Mouse (Mus musculus) lung, embryonic 14.5 days (tissue): ENCODE measurements around the gene Prkca. TPM values are rescaled to one million over a fixed set of nuclear protein-coding genes. Genes with fewer than 3 reads are reported as not detected.
A peak's percentile ranks its signal among the peaks of the same experiment; 100 is the strongest.

ENCODE experiments used
- ATAC-seq: fragments of 200-750 bp; cut with Nextera tagmentation; 2 replicates; pipeline ENCODE4 v1.8.0; 2017; ENCODE audit warnings: mild to moderate bottlenecking, moderate TSS enrichment, moderate library complexity; ENCODE audit not compliant: insufficient read depth
- DNase-seq: peaks from one replicate; pipeline ENCODE4 v3.0.0-alpha.2; 2015
- H3K27ac ChIP-seq: fragments of 300-500 bp; sonication (generic); 2 replicates; pipeline ENCODE4 v1.5.1; 2014; ENCODE audit warnings: low read depth, mild to moderate bottlenecking, moderate library complexity
- H3K27me3 ChIP-seq: fragments of 300-500 bp; sonication (generic); 2 replicates; pipeline ENCODE4 v1.6.1; 2014; ENCODE audit warnings: low read length, control low read depth; ENCODE audit not compliant: insufficient read depth
- H3K36me3 ChIP-seq: fragments of 300-500 bp; sonication (generic); 2 replicates; pipeline ENCODE4 v1.6.1; 2014; ENCODE audit warnings: control low read depth; ENCODE audit not compliant: insufficient read depth
- H3K4me1 ChIP-seq: fragments of 300-500 bp; sonication (generic); 2 replicates; pipeline ENCODE4 v1.6.1; 2014; ENCODE audit warnings: antibody characterized with exemption, control low read depth; ENCODE audit not compliant: insufficient read depth
- H3K4me2 ChIP-seq: fragments of 300-500 bp; sonication (generic); 2 replicates; pipeline ENCODE4 v1.6.1; 2014; ENCODE audit warnings: mild to moderate bottlenecking
- H3K4me3 ChIP-seq: fragments of 300-500 bp; sonication (generic); 2 replicates; pipeline ENCODE4 v1.5.1; 2014; ENCODE audit warnings: low read depth, low read length
- H3K9ac ChIP-seq: fragments of 300-500 bp; sonication (generic); 2 replicates; pipeline ENCODE4 v1.6.1; 2014
- H3K9me3 ChIP-seq: fragments of 300-500 bp; sonication (generic); 2 replicates; pipeline ENCODE4 v1.6.1; 2016; ENCODE audit warnings: low read depth, low read length, control low read depth
- CTCF ChIP-seq: IDR thresholded peaks from 2 replicates; pipeline ENCODE4 v1.5.1; 2016; ENCODE audit warnings: antibody characterized with exemption, low read depth
- WGBS: fragments of 180-500 bp; shearing (Covaris S2); extraction: QIAGEN DNeasy Blood & Tissue Kit; methylation state at CpG from one replicate; pipeline ENCODE4 v1.1.7; 2014; 5-methylcytosine and 5-hydroxymethylcytosine counted together
- polyA plus RNA-seq: library from polyadenylated mRNA; unstranded; fragments of >200 nt; fragmentation: Nextera tagmentation; extraction: Ambion mirVana; gene quantifications from 2 replicates; pipeline ENCODE4 v1.2.1, GENCODE M21; 2014

Prkca gene
- polyA plus RNA-seq, 1 experiment from 2014 or later, result 11.8 TPM

- ATAC-seq (no peak), DNase-seq (no peak)
- H3K4me2 ChIP-seq, result no peak overlapping the region
- H3K27ac ChIP-seq, result peak overlapping the region; percentile 60
- H3K36me3 ChIP-seq, result no peaks in the 10 kb centered on the region
- H3K9ac ChIP-seq, result no peak overlapping the region
- no peak overlapping the region for H3K4me3 ChIP-seq
- WGBS, result 73% methylated on average over 7 of the region's 7 CpGs
- H3K27me3 ChIP-seq, result no peaks in the 10 kb centered on the region
- no peaks in the 10 kb centered on the region for H3K9me3 ChIP-seq
- TF ChIP-seq CTCF, result no peak
- peaks cover 40% of the 10 kb centered on the region for H3K4me1 ChIP-seq
Observed at GRCm38 (mm10) chr11:108251924-108252775, 91.6 kb downstream of the Prkca start.

DNA sequence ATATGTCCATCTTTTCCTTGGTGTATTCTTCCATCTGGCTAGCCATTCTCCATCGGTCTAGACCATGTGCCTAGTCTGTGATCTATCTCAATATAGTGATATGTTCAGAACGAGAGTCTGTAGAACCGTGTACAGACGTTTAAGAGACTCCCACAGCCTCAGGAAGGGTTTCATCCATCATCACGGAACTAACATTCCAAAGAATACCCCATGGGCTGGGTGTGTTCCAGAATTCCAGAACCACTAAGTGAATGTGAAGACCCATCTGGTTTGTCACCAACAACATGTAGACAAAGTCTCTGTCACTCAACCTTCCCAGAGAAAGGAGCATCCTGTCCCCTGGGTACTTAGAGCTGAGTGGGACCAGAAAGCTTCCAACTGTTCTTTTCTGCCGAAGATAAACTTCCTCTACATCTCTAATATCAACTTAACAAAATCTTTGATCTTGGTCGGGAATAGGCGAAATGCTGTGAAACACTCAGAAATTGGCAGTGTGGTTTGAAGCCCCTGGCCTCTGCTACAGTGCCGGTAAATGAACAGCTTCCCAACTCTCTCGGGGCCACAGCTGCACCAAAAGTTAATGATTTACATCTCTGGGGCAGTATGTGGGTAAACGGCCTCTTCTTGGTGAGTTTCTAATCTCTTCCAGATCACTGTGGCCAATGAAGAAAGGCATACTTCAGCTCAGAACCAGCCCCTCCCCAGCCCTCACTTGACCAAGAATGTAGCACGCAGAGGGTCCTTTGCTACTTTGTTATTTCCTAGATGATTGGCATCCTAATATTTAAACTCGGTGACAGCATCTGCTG is 92.7 kb downstream of the Prkca start:
- 21% methylated on average over 13 of the region's 13 CpGs for WGBS
- H3K4me1 ChIP-seq, result peaks cover 40% of the 10 kb centered on the region
- ATAC-seq (peak; percentile 83), DNase-seq (peak; percentile 92)
- no peaks in the 10 kb centered on the region for H3K9me3 ChIP-seq
- TF ChIP-seq CTCF, result no peak
- no peak overlapping the region for H3K4me3 ChIP-seq
- no peak overlapping the region for H3K9ac ChIP-seq
- H3K4me2 ChIP-seq, result no peak overlapping the region
- no peaks in the 10 kb centered on the region for H3K36me3 ChIP-seq
- H3K27ac ChIP-seq, result peak overlapping the region; percentile 60
- no peaks in the 10 kb centered on the region for H3K27me3 ChIP-seq

DNA sequence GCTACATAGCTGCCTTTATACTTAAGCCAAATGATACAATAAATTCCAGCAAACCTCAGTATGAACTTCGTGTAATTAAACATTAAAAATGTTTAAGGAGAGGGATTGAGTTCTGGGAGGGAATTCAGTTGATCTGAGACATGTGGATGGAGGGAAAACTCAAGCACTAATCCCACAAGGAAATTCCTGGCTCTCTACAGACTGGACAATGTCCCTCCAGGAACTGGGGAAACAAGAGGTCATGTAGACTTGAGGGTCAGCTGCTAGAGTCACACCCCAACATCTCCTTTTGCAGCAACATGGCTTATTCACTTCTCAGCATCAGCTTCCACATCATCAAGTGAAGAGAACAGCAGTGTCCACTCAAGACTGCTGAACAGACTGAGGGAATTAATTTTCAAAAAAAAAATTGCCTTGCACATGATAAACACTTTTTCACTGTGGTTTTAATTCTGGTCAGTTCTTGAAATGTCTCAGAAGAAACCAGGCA is 93.5 kb downstream of the Prkca start:
- Histone ChIP-seq H3K36me3 (no peaks in the 10 kb centered on the region), H3K9me3 (no peaks in the 10 kb centered on the region), H3K4me2 (no peak overlapping the region), H3K4me3 (no peak overlapping the region), H3K27me3 (no peaks in the 10 kb centered on the region), H3K4me1 (peaks cover 40% of the 10 kb centered on the region), H3K9ac (no peak overlapping the region), H3K27ac (peak overlapping the region; percentile 60; the same call in 1 of the 2 replicates)
- no peak for TF ChIP-seq CTCF
- ATAC-seq (peak; percentile 2; the same call in 1 of the 2 replicates), DNase-seq (peak; percentile 44)
- WGBS, result 25% methylated on average over 1 of the region's 1 CpGs

GRCm38 (mm10) chr11:108249487-108249886 is 94.2 kb downstream of the Prkca start:
- Histone ChIP-seq H3K27ac (no peak overlapping the region), H3K27me3 (no peaks in the 10 kb centered on the region), H3K4me2 (no peak overlapping the region), H3K4me1 (peaks cover 37% of the 10 kb centered on the region), H3K36me3 (no peaks in the 10 kb centered on the region), H3K9ac (no peak overlapping the region), H3K4me3 (no peak overlapping the region), H3K9me3 (no peaks in the 10 kb centered on the region)
- TF ChIP-seq CTCF, result no peak
- 61% methylated on average over 5 of the region's 5 CpGs for WGBS
- ATAC-seq, result no peak
- no peak for DNase-seq

GRCm38 (mm10) chr11:108249047-108249403 is 94.7 kb downstream of the Prkca start:
- Histone ChIP-seq H3K4me3 (no peak overlapping the region), H3K27me3 (no peaks in the 10 kb centered on the region), H3K4me1 (peaks cover 35% of the 10 kb centered on the region), H3K9me3 (no peaks in the 10 kb centered on the region), H3K4me2 (no peak overlapping the region), H3K36me3 (no peaks in the 10 kb centered on the region), H3K27ac (no peak overlapping the region), H3K9ac (no peak overlapping the region)
- DNase-seq, result no peak
- ATAC-seq, result no peak
- no peak for TF ChIP-seq CTCF
- WGBS, result 83% methylated on average over 3 of the region's 3 CpGs

GRCm38 (mm10) chr11:108248218-108249046 is 95.3 kb downstream of the Prkca start:
- DNase-seq (no peak), ATAC-seq (no peak)
- 60% methylated on average over 12 of the region's 12 CpGs for WGBS
- Histone ChIP-seq H3K4me3 (no peak overlapping the region), H3K27ac (no peak overlapping the region), H3K4me1 (peaks cover 36% of the 10 kb centered on the region), H3K9me3 (no peaks in the 10 kb centered on the region), H3K36me3 (no peaks in the 10 kb centered on the region), H3K9ac (no peak overlapping the region), H3K4me2 (no peak overlapping the region), H3K27me3 (no peaks in the 10 kb centered on the region)
- no peak for TF ChIP-seq CTCF
